In the genomic region with DNA sequence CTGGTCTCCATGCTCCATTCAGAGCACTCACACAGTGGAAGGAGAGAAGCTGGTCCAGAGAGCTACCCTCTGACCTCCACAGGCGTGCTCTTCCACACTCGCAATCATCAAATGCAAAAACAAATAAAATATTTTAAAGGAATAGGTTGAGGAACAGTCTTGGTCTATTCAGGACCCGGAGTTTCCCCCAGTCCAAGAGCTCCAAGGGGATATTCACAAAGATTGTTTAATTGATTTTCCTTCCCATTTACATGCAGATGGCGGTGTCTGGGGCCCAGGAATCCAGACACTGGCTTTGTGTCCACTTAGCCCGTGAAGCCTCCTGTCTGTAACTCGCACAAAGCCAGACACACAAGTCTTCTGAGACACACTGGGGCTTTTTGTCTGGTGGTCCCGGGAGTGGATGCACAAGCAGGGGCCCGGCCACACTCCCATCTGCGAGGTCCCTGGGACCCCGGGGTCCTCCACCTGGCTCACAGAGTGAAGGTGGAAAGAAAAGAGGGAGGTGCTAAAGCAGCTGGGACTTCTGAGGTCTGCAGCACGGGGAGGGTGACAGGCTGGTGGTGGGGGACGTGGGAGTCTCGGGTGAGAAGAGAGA, we compare ENCODE assay signal across 11 mouse cellular contexts. TPM values are rescaled to one million over a fixed set of nuclear protein-coding genes. Genes with fewer than 3 reads are reported as not detected.
DNase-seq lines count a peak whose midpoint lies in the region; ATAC-seq lines count a peak whose summit lies in the region.
"Had no signal": no experiment of that assay in that cellular context is flagged by ENCODE, and none has a peak within 500 bp of the region (broad histone marks: within the 10 kb centered on the region; RNA-seq: fewer than 3 reads in every experiment).

No protein-coding gene starts in this region.

- ATAC-seq in kidney, embryonic 16.5 days (ENCODE audit: low FRiP score, low TSS enrichment): no peak
- ATAC-seq in forebrain, embryonic 13.5 days: peak; percentile 10; the same call in 1 of the 2 replicates
- ATAC-seq in limb, embryonic 12.5 days (ENCODE audit: insufficient number of reproducible peaks, insufficient read depth, low FRiP score, low TSS enrichment, low read depth): no peak
- peak; percentile 23 for ATAC-seq in neural tube, embryonic 14.5 days (ENCODE audit: low read depth)
- ATAC-seq in inflammation-experienced regulatory T-cells, adult 6 months: no peak

- H3K4me3 ChIP-seq in kidney, embryonic 16.5 days (ENCODE audit: low read length): no peak overlapping the region
- H3K4me3 ChIP-seq in forebrain, embryonic 13.5 days: peak overlapping the region; percentile 12; the same call in 1 of the 2 replicates
- H3K4me3 ChIP-seq in limb, embryonic 12.5 days (replicated peaks): no peak overlapping the region
- no peak overlapping the region for H3K4me3 ChIP-seq in neural tube, embryonic 14.5 days (ENCODE audit: low read depth, low read length)
- H3K4me3 ChIP-seq: heart, embryonic 15.5 days had no signal

- H3K4me1 ChIP-seq in kidney, embryonic 16.5 days (ENCODE audit: insufficient read depth, low read length): peaks cover 25% of the 10 kb centered on the region
- peaks cover 53% of the 10 kb centered on the region for H3K4me1 ChIP-seq in forebrain, embryonic 13.5 days
- H3K4me1 ChIP-seq in limb, embryonic 12.5 days (replicated peaks): peaks cover 34% of the 10 kb centered on the region
- peaks cover 17% of the 10 kb centered on the region; the same call in 1 of the 2 replicates for H3K4me1 ChIP-seq in neural tube, embryonic 14.5 days (ENCODE audit: control insufficient read depth, insufficient read depth, low read length)

- no peak overlapping the region for H3K4me2 ChIP-seq in kidney, embryonic 16.5 days (replicated peaks; ENCODE audit: low read depth, low read length)
- peak overlapping the region; percentile 87 for H3K4me2 ChIP-seq in forebrain, embryonic 13.5 days
- H3K4me2 ChIP-seq in limb, embryonic 12.5 days: no peak overlapping the region
- H3K4me2 ChIP-seq in neural tube, embryonic 14.5 days (ENCODE audit: low read depth, low read length): no peak overlapping the region; the same call in 1 of the 2 replicates
- H3K4me2 ChIP-seq: heart, embryonic 15.5 days had no signal

- no peak overlapping the region for H3K27ac ChIP-seq in kidney, embryonic 16.5 days (ENCODE audit: low read length)
- H3K27ac ChIP-seq in forebrain, embryonic 13.5 days: peak overlapping the region; percentile 96
- H3K27ac ChIP-seq in limb, embryonic 12.5 days: peak overlapping the region; percentile 70
- H3K27ac ChIP-seq in neural tube, embryonic 14.5 days (ENCODE audit: low read depth, low read length): peak overlapping the region; percentile 80
- H3K27ac ChIP-seq: heart, embryonic 15.5 days had no signal

- H3K9me3 ChIP-seq in kidney, embryonic 16.5 days (ENCODE audit: low read length): no peaks in the 10 kb centered on the region
- no peaks in the 10 kb centered on the region for H3K9me3 ChIP-seq in forebrain, embryonic 13.5 days (replicated peaks)
- no peaks in the 10 kb centered on the region for H3K9me3 ChIP-seq in limb, embryonic 12.5 days
- H3K9me3 ChIP-seq in neural tube, embryonic 14.5 days (ENCODE audit: control insufficient read depth, low read length): no peaks in the 10 kb centered on the region
- H3K9me3 ChIP-seq: heart, embryonic 15.5 days had no signal

- 67% methylated on average over 13 of the region's 13 CpGs for WGBS in kidney, embryonic 16.5 days
- WGBS in forebrain, embryonic 13.5 days: 9% methylated on average over 13 of the region's 13 CpGs
- WGBS in limb, embryonic 12.5 days: 74% methylated on average over 13 of the region's 13 CpGs
- 11% methylated on average over 13 of the region's 13 CpGs for WGBS in neural tube, embryonic 14.5 days

- no peaks in the 10 kb centered on the region for H3K27me3 ChIP-seq in kidney, embryonic 16.5 days (ENCODE audit: insufficient read depth, low read length)
- no peaks in the 10 kb centered on the region for H3K27me3 ChIP-seq in forebrain, embryonic 13.5 days
- no peaks in the 10 kb centered on the region for H3K27me3 ChIP-seq in limb, embryonic 12.5 days
- H3K27me3 ChIP-seq in neural tube, embryonic 14.5 days (ENCODE audit: control insufficient read depth, insufficient read depth, low read length): no peaks in the 10 kb centered on the region
- H3K27me3 ChIP-seq: heart, embryonic 15.5 days had no signal

- H3K9ac ChIP-seq in kidney, embryonic 16.5 days (replicated peaks; ENCODE audit: low read length): peak overlapping the region; percentile 32; the same call in 1 of the 2 replicates
- H3K9ac ChIP-seq in forebrain, embryonic 13.5 days: peak overlapping the region; percentile 60
- H3K9ac ChIP-seq in limb, embryonic 12.5 days (replicated peaks): no peak overlapping the region
- H3K9ac ChIP-seq in neural tube, embryonic 14.5 days (replicated peaks; ENCODE audit: low read depth, low read length): peak overlapping the region; percentile 11; the same call in 1 of the 2 replicates
- H3K9ac ChIP-seq: heart, embryonic 15.5 days had no signal

- peaks cover 30% of the 10 kb centered on the region for H3K36me3 ChIP-seq in kidney, embryonic 16.5 days (ENCODE audit: insufficient read depth, low read length)
- H3K36me3 ChIP-seq in forebrain, embryonic 13.5 days (ENCODE audit: poor library complexity, severe bottlenecking): peaks cover 30% of the 10 kb centered on the region
- H3K36me3 ChIP-seq in limb, embryonic 12.5 days: peaks cover 50% of the 10 kb centered on the region
- H3K36me3 ChIP-seq in neural tube, embryonic 14.5 days (ENCODE audit: control insufficient read depth, insufficient read depth, low read length): no peaks in the 10 kb centered on the region

- DNase-seq in kidney, postnatal 25 days: no peak
- DNase-seq in cerebellum, postnatal 25 days: no peak
- no peak for DNase-seq in frontal cortex, adult 2 months (ENCODE audit: extremely low spot score in 1 of 2, low spot score in 1 of 2)
- DNase-seq: cerebellum, postnatal 14 days; kidney, postnatal 10 days had no signal

RNA-seq across cellular contexts. Expression of a gene that starts 3.9 kb away (rescaled TPM):
- polyA plus RNA-seq in kidney, embryonic 16.5 days (2015; fragmentation: Nextera tagmentation; extraction: Ambion mirVana): 88.5 TPM in 2 replicates
- 64.6 and 80.8 TPM in 2 replicates for polyA plus RNA-seq in forebrain, embryonic 13.5 days (2015; fragmentation: Nextera tagmentation; extraction: Ambion mirVana)
- 45.7 and 53.9 TPM in 2 replicates for polyA plus RNA-seq in limb, embryonic 12.5 days (2016; fragmentation: Nextera tagmentation; extraction: Ambion mirVana)
- polyA plus RNA-seq in neural tube, embryonic 14.5 days (2014; fragmentation: Nextera tagmentation; extraction: Ambion mirVana): 74.5 and 85.2 TPM in 2 replicates
- polyA plus RNA-seq in inflammation-experienced regulatory T-cells, adult 6 months (2017; shearing (Covaris generic)): 1 to 10 TPM; 3.8 to 6.4 (median 4.8) TPM
- polyA plus RNA-seq in frontal cortex, adult 2 months (2012; rRNA removed): 17.2 and 25.8 TPM in 2 replicates

RNA-seq across cellular contexts. Expression of a gene that starts 16.8 kb away (rescaled TPM):
- polyA plus RNA-seq in kidney, embryonic 16.5 days (2015; fragmentation: Nextera tagmentation; extraction: Ambion mirVana): 272 and 281 TPM in 2 replicates
- 238 and 239 TPM in 2 replicates for polyA plus RNA-seq in forebrain, embryonic 13.5 days (2015; fragmentation: Nextera tagmentation; extraction: Ambion mirVana)
- 335 and 339 TPM in 2 replicates for polyA plus RNA-seq in limb, embryonic 12.5 days (2016; fragmentation: Nextera tagmentation; extraction: Ambion mirVana)
- polyA plus RNA-seq in neural tube, embryonic 14.5 days (2014; fragmentation: Nextera tagmentation; extraction: Ambion mirVana): 193 and 194 TPM in 2 replicates
- polyA plus RNA-seq in inflammation-experienced regulatory T-cells, adult 6 months (2017; shearing (Covaris generic)): 100 to 1,000 TPM in 1 of 3 experiments, 10 to 100 TPM in 2; 79.0 to 128 (median 97.8) TPM
- polyA plus RNA-seq in frontal cortex, adult 2 months (2012; rRNA removed): 113 and 128 TPM in 2 replicates

RNA-seq across cellular contexts. Expression of a gene that starts 24.0 kb away (rescaled TPM):
- 1.0 and 1.2 TPM in 2 replicates for polyA plus RNA-seq in kidney, embryonic 16.5 days (2015; fragmentation: Nextera tagmentation; extraction: Ambion mirVana)
- 0.15 TPM in 1 of 2 replicates, not detected in the other for polyA plus RNA-seq in forebrain, embryonic 13.5 days (2015; fragmentation: Nextera tagmentation; extraction: Ambion mirVana)
- 0.15 TPM in 1 of 2 replicates, not detected in the other for polyA plus RNA-seq in limb, embryonic 12.5 days (2016; fragmentation: Nextera tagmentation; extraction: Ambion mirVana)
- polyA plus RNA-seq in neural tube, embryonic 14.5 days (2014; fragmentation: Nextera tagmentation; extraction: Ambion mirVana): 0.54 TPM in 1 of 2 replicates, not detected in the other
- not detected for polyA plus RNA-seq in inflammation-experienced regulatory T-cells, adult 6 months (2017; shearing (Covaris generic))
- 0.15 and 0.20 TPM in 2 replicates for polyA plus RNA-seq in frontal cortex, adult 2 months (2012; rRNA removed)

RNA-seq across cellular contexts. Expression of a gene that starts 40.3 kb away (rescaled TPM):
- polyA plus RNA-seq in kidney, embryonic 16.5 days (2015; fragmentation: Nextera tagmentation; extraction: Ambion mirVana): 1.8 and 1.9 TPM in 2 replicates
- polyA plus RNA-seq in forebrain, embryonic 13.5 days (2015; fragmentation: Nextera tagmentation; extraction: Ambion mirVana): 0.65 and 0.68 TPM in 2 replicates
- polyA plus RNA-seq in limb, embryonic 12.5 days (2016; fragmentation: Nextera tagmentation; extraction: Ambion mirVana): 0.76 and 1.2 TPM in 2 replicates
- polyA plus RNA-seq in neural tube, embryonic 14.5 days (2014; fragmentation: Nextera tagmentation; extraction: Ambion mirVana): 0.20 and 1.8 TPM in 2 replicates
- 1 to 10 TPM in 1 of 3 experiments, under 1 TPM in 2; 0.47 to 3.8 (median 0.71) TPM for polyA plus RNA-seq in inflammation-experienced regulatory T-cells, adult 6 months (2017; shearing (Covaris generic))
- polyA plus RNA-seq in frontal cortex, adult 2 months (2012; rRNA removed): 0.78 and 0.86 TPM in 2 replicates

RNA-seq across cellular contexts. Expression of a gene that starts 42.5 kb away (rescaled TPM):
- 42.1 and 47.4 TPM in 2 replicates for polyA plus RNA-seq in kidney, embryonic 16.5 days (2015; fragmentation: Nextera tagmentation; extraction: Ambion mirVana)
- 58.6 and 68.8 TPM in 2 replicates for polyA plus RNA-seq in forebrain, embryonic 13.5 days (2015; fragmentation: Nextera tagmentation; extraction: Ambion mirVana)
- 117 and 121 TPM in 2 replicates for polyA plus RNA-seq in limb, embryonic 12.5 days (2016; fragmentation: Nextera tagmentation; extraction: Ambion mirVana)
- polyA plus RNA-seq in neural tube, embryonic 14.5 days (2014; fragmentation: Nextera tagmentation; extraction: Ambion mirVana): 115 and 119 TPM in 2 replicates
- 10 to 100 TPM; 13.9 to 23.2 (median 16.6) TPM for polyA plus RNA-seq in inflammation-experienced regulatory T-cells, adult 6 months (2017; shearing (Covaris generic))
- polyA plus RNA-seq in frontal cortex, adult 2 months (2012; rRNA removed): 226 and 228 TPM in 2 replicates

Comparison
In these comparisons a context has a peak if more than half of its experiments do, and no peak if none do; other contexts are left out.
1. ATAC-seq: peak in forebrain, embryonic 13.5 days (single experiment) and neural tube, embryonic 14.5 days (single experiment); none in kidney, embryonic 16.5 days (single experiment), limb, embryonic 12.5 days (single experiment) and inflammation-experienced regulatory T-cells, adult 6 months (single experiment).